Mouse (Mus musculus) brain, embryonic 14.5 days (tissue): ENCODE measurements around the gene Prss12.

Experiments
- CTCF ChIP-seq: fragments of 200-500 bp; IDR thresholded peaks from 2 replicates; pipeline ENCODE4 v1.5.1; 2012; ENCODE audit warnings: inconsistent platforms, mild to moderate bottlenecking, moderate library complexity, borderline replicate concordance; ENCODE audit not compliant: insufficient read depth, insufficient read length; ENCODE audit errors: extremely low read depth
- POLR2A ChIP-seq: fragments of 200-500 bp; IDR thresholded peaks from 2 replicates; pipeline ENCODE4 v1.6.1; 2012; ENCODE audit warnings: mild to moderate bottlenecking, inconsistent platforms, borderline replicate concordance; ENCODE audit not compliant: poor library complexity, insufficient read depth, insufficient read length, severe bottlenecking; ENCODE audit errors: extremely low read depth

GRCm38 (mm10) chr3:123555254-123555865 lies 108.6 kb downstream of the Prss12 start:
- TF ChIP-seq POLR2A (no peak), CTCF (no peak)
